Mouse (Mus musculus) midbrain, embryonic 12.5 days (tissue): Measurements from ENCODE around the gene Usp22. TPM values are rescaled to one million over a fixed set of nuclear protein-coding genes. Genes with fewer than 3 reads are reported as not detected.
"Not testable (repeated sequence)": the region's sequence is repeated elsewhere in the genome, so short reads cannot be mapped to it uniquely, and the experiment has no call there.

Experiments
- ATAC-seq: fragments of 200-750 bp; cut with Nextera tagmentation; 2 replicates; pipeline ENCODE4 v1.8.0; 2017; ENCODE audit warnings: low read depth, moderate TSS enrichment, moderate library complexity; ENCODE audit not compliant: low FRiP score
- H3K27ac ChIP-seq: fragments of 300-500 bp; sonication (generic); replicated peaks from 2 replicates; pipeline ENCODE4 v1.5.1; 2016; ENCODE audit warnings: mild to moderate bottlenecking
- H3K27me3 ChIP-seq: fragments of 300-500 bp; sonication (generic); 2 replicates; pipeline ENCODE4 v1.6.1; 2016; ENCODE audit warnings: mild to moderate bottlenecking
- H3K36me3 ChIP-seq: fragments of 300-500 bp; sonication (generic); 2 replicates; pipeline ENCODE4 v1.6.1; 2016
- H3K4me1 ChIP-seq: fragments of 300-500 bp; sonication (generic); 2 replicates; pipeline ENCODE4 v1.6.1; 2016
- H3K4me2 ChIP-seq: fragments of 300-500 bp; sonication (generic); replicated peaks from 2 replicates; pipeline ENCODE4 v1.6.1; 2016; ENCODE audit warnings: mild to moderate bottlenecking, moderate library complexity
- H3K4me3 ChIP-seq: fragments of 300-500 bp; sonication (generic); 2 replicates; pipeline ENCODE4 v1.5.1; 2016; ENCODE audit warnings: mild to moderate bottlenecking
- H3K9ac ChIP-seq: fragments of 300-500 bp; sonication (generic); replicated peaks from 2 replicates; pipeline ENCODE4 v1.6.1; 2016; ENCODE audit warnings: mild to moderate bottlenecking, moderate library complexity
- H3K9me3 ChIP-seq: fragments of 300-500 bp; sonication (generic); 2 replicates; pipeline ENCODE4 v1.6.1; 2016; ENCODE audit warnings: mild to moderate bottlenecking
- WGBS: fragments of 180-500 bp; shearing (Covaris S2); methylation state at CpG from one replicate; pipeline ENCODE4 v1.1.7; 2016; 5-methylcytosine and 5-hydroxymethylcytosine counted together
- polyA plus RNA-seq: library from polyadenylated mRNA; unstranded; fragments of >200 nt; fragmentation: Nextera tagmentation; extraction: Ambion mirVana; gene quantifications from 2 replicates; pipeline ENCODE4 v1.2.1, GENCODE M21; 2016

The Usp22 gene
- polyA plus RNA-seq, 1 experiment from 2014 or later = 338 TPM

GRCm38 (mm10) chr11:61205167-61205950, 30.5 kb upstream of the Usp22 start:
- H3K4me2 ChIP-seq = no peak overlapping the region
- no peaks in the 10 kb centered on the region for H3K4me1 ChIP-seq
- no peaks in the 10 kb centered on the region for H3K27me3 ChIP-seq
- H3K9ac ChIP-seq = no peak overlapping the region
- ATAC-seq = no peak
- no peak overlapping the region for H3K4me3 ChIP-seq
- H3K27ac ChIP-seq = no peak overlapping the region
- WGBS = 94% methylated on average over 10 of the region's 10 CpGs
- no peaks in the 10 kb centered on the region for H3K9me3 ChIP-seq
- H3K36me3 ChIP-seq = no peaks in the 10 kb centered on the region

DNA sequence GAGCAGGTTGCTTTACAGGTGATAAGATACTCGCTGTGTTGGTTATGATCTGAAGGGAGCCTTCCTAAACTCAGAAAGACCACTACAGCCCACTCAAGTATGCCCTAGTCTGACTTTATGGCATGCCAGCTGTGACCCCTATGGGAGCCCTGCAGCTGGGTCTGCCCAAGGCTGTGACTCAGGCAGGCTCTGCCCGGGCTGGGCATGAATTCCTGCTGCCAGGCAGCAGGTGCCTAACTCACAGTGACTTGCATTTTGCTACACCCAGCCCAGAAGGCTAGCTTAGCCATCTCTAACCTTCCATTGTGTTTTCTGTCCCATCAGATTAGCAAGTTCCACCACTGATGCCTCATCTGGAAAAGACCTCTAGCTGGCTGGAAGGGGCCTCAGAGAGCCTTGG, 28.0 kb upstream of the Usp22 start:
- Histone ChIP-seq H3K9me3 (no peaks in the 10 kb centered on the region), H3K27ac (no peak overlapping the region), H3K9ac (no peak overlapping the region), H3K27me3 (no peaks in the 10 kb centered on the region), H3K4me1 (no peaks in the 10 kb centered on the region), H3K4me2 (no peak overlapping the region), H3K36me3 (no peaks in the 10 kb centered on the region), H3K4me3 (no peak overlapping the region)
- 85% methylated on average over 2 of the region's 2 CpGs for WGBS
- ATAC-seq = no peak

DNA sequence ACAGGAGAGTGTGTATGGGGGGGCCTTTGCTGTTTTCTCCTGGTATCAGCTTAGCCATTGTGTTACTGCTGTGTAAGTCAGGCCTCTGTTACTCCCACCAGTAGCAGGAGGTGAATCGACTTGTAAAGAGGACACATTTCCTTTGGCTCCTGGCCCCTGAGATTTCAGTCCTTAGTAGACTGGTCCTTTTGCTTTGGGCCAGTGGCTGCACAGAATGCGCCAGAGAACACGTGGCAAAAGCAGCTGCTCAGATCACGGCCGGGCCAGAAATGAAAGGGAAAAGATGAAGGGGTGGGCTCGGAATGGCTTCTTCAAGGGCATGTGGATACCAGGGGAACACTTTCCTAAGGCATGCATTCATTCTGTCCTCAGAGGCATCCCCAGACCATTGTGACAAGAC, 27.3 kb upstream of the Usp22 start:
- no peaks in the 10 kb centered on the region for H3K27me3 ChIP-seq
- H3K36me3 ChIP-seq = no peaks in the 10 kb centered on the region
- no peaks in the 10 kb centered on the region for H3K4me1 ChIP-seq
- ATAC-seq = no peak
- H3K9me3 ChIP-seq = no peaks in the 10 kb centered on the region
- no peak overlapping the region for H3K4me3 ChIP-seq
- no peak overlapping the region for H3K27ac ChIP-seq
- 67% methylated on average over 6 of the region's 6 CpGs for WGBS
- no peak overlapping the region for H3K4me2 ChIP-seq
- no peak overlapping the region for H3K9ac ChIP-seq

DNA sequence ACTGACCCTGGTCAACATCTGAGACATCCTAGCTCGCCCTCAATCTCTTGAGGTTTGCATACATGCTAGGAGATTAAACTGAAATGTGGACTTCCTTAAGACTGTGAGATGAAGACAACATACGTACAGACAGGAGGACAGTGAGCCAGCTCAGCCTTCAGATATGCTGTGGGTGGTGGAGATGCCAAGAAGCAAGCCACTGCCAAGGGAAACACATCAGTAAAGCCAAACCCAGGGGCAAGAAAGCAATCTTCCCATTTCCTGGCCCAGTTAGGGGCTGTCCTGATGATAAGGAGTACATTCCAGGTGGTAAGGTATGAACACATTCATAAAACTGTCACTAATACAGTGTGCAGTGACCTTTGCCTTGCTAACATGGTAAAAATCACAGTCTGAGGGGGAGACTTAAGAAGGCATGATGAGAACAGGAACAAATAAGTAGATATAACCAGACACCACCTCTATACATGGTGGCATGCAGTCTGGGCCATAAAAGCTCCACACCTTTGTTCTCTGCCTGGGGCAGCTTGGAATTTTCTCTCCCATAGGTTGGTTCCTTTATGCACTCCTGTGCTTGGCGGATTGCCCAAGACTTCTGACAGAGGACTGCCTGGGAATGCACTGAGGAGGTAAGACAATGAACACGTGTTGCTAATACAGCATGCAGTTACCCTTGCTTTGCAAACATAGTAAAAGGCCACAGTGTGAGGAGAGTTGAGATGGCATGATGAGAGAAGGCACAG, 24.9 kb upstream of the Usp22 start:
- Histone ChIP-seq H3K4me1 (no peaks in the 10 kb centered on the region), H3K27ac (no peak overlapping the region), H3K4me3 (no peak overlapping the region), H3K4me2 (no peak overlapping the region), H3K27me3 (no peaks in the 10 kb centered on the region), H3K9ac (no peak overlapping the region), H3K9me3 (no peaks in the 10 kb centered on the region), H3K36me3 (no peaks in the 10 kb centered on the region)
- no peak for ATAC-seq
- 77% methylated on average over 4 of the region's 4 CpGs for WGBS

DNA sequence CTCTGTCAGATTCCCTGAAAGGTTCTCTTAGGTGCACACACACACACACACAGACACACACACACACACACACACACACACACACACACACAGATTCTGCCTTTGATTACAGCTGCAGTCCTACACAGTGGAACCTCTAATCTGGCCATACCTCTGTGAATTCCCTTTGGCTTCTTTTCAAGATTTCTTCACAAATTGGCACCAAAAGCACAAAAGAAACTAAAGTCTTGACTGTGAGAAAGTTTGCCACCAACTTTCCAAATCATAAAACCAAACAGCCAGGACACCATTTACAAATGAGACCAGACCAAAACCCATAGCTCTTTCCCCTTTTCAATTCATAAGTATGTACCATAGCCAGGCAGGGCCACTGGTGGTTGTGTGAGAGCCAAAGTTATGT, 23.1 kb upstream of the Usp22 start:
- H3K9ac ChIP-seq = no peak overlapping the region
- no peaks in the 10 kb centered on the region for H3K9me3 ChIP-seq
- no peaks in the 10 kb centered on the region for H3K4me1 ChIP-seq
- no peaks in the 10 kb centered on the region for H3K27me3 ChIP-seq
- H3K4me3 ChIP-seq = no peak overlapping the region
- no peaks in the 10 kb centered on the region for H3K36me3 ChIP-seq
- ATAC-seq = no peak
- H3K27ac ChIP-seq = no peak overlapping the region
- H3K4me2 ChIP-seq = no peak overlapping the region

DNA sequence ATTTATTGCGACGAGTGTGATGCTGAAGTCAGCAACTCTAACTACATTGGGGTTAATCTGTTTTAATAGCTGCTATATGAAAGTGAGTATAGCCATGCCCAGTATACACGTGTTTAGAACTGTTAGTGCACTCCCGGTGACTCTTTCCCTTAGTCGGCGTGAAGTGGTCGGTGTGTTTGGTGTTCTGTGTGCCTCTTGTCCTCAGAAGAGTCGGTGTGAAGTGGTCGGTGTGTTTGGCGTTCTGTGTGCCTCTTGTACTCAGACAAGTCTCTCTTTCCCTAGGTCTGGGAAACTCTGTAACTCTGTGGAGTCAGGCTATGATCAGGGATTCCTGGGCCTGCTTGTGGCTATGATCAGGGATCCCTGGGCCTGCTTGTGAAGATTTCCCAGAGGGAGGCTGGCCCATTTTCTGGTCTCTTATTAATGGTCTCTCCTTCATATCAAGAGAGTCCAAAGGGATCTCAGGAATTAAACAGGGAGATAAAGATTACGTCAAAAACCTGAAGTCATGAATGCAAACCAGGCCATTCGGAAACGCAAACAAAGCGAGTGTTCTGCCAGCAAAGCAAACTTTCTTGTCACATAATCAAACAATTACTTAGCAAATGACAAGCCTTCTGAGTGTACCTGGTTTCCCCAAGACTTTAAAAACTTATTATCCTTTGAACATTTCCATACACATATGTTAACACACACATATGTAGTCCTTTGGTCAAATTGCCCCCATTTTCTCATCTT, 21.9 kb upstream of the Usp22 start:
- Histone ChIP-seq H3K4me2 (no peak overlapping the region), H3K9me3 (no peaks in the 10 kb centered on the region), H3K27ac (no peak overlapping the region), H3K27me3 (no peaks in the 10 kb centered on the region), H3K9ac (no peak overlapping the region), H3K4me3 (no peak overlapping the region), H3K36me3 (no peaks in the 10 kb centered on the region), H3K4me1 (no peaks in the 10 kb centered on the region)
- 87% methylated on average over 14 of the region's 14 CpGs for WGBS
- ATAC-seq = no peak

DNA sequence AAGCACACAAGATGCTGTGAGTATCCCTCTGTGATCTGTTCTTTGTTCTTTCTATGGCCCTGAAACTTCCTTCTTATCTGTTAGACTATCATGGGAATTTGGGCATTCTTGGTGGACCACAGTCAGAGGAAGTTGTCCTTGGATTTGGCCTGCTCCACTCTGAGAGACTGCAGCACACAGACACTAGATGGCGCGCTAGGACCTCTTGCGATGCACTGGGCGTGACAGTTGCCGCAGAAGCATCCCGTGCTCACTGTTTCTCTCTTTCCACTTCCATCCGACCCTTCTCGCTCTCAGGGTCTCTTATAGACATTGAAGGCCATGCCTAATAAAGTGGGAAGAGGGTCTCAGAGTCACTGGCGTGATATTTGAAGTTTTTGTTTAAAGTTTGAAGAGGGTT, 18.5 kb upstream of the Usp22 start:
- H3K4me1 ChIP-seq = 0 out of 2 replicates have a peak, but pooled peaks cover 6% of the 10 kb centered on the region
- ATAC-seq = no peak
- H3K9ac ChIP-seq = no peak overlapping the region
- WGBS = 12% methylated on average over 9 of the region's 9 CpGs
- H3K36me3 ChIP-seq = no peaks in the 10 kb centered on the region
- no peaks in the 10 kb centered on the region for H3K27me3 ChIP-seq
- H3K4me3 ChIP-seq = no peak overlapping the region
- H3K9me3 ChIP-seq = no peaks in the 10 kb centered on the region
- no peak overlapping the region for H3K4me2 ChIP-seq
- H3K27ac ChIP-seq = no peak overlapping the region

DNA sequence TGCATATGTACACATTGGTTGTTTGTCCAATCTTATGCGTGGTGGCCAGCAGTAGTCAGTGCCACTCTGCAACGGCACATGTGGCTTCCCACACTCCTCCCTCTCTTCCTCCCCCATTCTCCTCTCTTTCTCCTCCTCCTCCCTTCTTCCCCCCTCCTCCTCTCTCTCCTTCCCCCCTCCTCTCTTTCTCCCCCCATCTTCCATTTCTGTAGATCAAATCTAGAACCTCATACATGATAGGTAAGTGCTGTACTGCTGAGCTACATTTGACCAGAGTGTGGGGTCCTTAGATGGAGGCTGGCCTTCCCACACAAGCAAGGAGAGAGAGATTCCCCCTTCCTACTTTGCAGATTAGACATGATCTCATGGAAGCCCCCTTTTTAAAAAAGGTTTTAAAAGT, 17.9 kb upstream of the Usp22 start:
- no peak overlapping the region for H3K9ac ChIP-seq
- no peak for ATAC-seq
- 0 out of 2 replicates have a peak, but pooled peaks cover 6% of the 10 kb centered on the region for H3K4me1 ChIP-seq
- H3K9me3 ChIP-seq = no peaks in the 10 kb centered on the region
- H3K27ac ChIP-seq = no peak overlapping the region
- no peak overlapping the region for H3K4me3 ChIP-seq
- 97% methylated on average over 2 of the region's 2 CpGs for WGBS
- no peaks in the 10 kb centered on the region for H3K27me3 ChIP-seq
- H3K4me2 ChIP-seq = no peak overlapping the region
- H3K36me3 ChIP-seq = no peaks in the 10 kb centered on the region

- H3K4me3 ChIP-seq, H3K27me3 ChIP-seq, H3K9me3 ChIP-seq, H3K9ac ChIP-seq, H3K4me1 ChIP-seq, H3K36me3 ChIP-seq, H3K4me2 ChIP-seq, H3K27ac ChIP-seq, ATAC-seq: not testable (repeated sequence)
- WGBS = 96% methylated on average over 7 of the region's 10 CpGs
Observed at GRCm38 (mm10) chr11:61192123-61192522, 17.3 kb upstream of the Usp22 start.

DNA sequence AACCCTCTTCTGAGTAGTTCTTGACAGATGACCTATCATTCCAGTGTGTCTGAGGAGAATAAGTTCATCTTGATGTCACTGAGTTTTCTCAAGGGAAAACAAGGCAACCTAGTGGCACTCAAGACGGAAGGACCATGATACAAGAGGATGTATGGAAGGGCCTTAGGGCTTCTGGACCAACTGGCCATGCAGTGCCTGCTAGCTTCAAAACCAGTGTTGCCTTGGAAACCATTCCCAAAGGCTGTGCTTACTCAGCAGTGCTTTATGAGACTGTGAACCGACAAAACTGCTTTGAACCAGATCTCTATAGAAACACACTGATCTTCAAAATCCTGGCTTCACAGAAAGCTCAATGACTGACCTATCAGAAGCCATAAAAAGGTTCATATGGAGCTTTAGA, 15.9 kb upstream of the Usp22 start:
- 53% methylated on average over 2 of the region's 2 CpGs for WGBS
- no peak overlapping the region for H3K9ac ChIP-seq
- no peak overlapping the region for H3K4me2 ChIP-seq

DNA sequence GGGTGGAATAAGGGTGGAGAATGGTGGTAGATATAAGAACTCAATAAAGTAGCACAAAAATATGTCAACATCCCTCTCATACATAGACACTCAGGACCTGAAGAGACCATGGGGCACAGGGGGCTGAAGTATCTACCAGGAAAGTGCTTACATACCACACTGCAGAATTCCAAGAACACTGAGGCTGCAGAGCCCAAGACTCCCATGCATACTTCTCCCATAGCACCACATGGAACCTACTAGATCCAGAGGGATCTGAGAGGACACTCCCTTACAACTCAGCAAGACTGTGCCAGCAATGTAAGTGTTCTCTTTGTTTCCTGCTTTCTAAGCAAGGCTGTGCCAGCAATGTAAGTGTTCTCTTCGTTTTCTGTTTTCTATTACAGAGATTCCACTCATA, 9.0 kb upstream of the Usp22 start:
- Histone ChIP-seq H3K4me3 (no peak overlapping the region), H3K9ac (no peak overlapping the region), H3K27me3 (no peaks in the 10 kb centered on the region), H3K4me1 (no peaks in the 10 kb centered on the region), H3K27ac (no peak overlapping the region), H3K36me3 (no peaks in the 10 kb centered on the region), H3K9me3 (no peaks in the 10 kb centered on the region), H3K4me2 (no peak overlapping the region)
- ATAC-seq = no peak
- WGBS = 79% methylated on average over 1 of the region's 1 CpGs

More for the DNA sequence above, 15.9 kb upstream of the Usp22 start:
- Histone ChIP-seq H3K27ac (no peak overlapping the region), H3K9me3 (no peaks in the 10 kb centered on the region), H3K4me1 (0 out of 2 replicates have a peak, but pooled peaks cover 6% of the 10 kb centered on the region), H3K27me3 (no peaks in the 10 kb centered on the region), H3K4me3 (no peak overlapping the region), H3K36me3 (no peaks in the 10 kb centered on the region)
- no peak for ATAC-seq

DNA sequence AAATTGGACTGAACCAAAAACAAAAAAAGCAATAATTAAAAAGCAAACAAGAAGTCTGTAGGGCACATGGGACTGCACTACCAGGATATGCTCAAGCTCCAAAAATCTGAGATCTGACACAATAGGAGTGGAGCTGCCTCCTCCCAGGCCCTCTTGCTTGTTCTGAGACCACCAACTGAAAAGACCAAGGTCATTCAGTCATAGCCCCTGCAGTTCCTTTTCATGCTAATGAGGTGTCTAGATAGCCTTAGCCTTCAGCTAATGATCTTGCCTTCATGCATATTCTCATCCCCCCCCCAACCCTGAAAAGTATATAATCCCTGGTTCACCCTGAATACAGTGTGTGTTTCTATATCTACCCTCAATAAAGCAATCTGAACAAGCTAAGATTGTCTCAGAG, 6.8 kb upstream of the Usp22 start:
- Histone ChIP-seq H3K27me3 (no peaks in the 10 kb centered on the region), H3K36me3 (no peaks in the 10 kb centered on the region), H3K27ac (no peak overlapping the region), H3K4me1 (no peaks in the 10 kb centered on the region), H3K4me3 (no peak overlapping the region), H3K9me3 (no peaks in the 10 kb centered on the region), H3K9ac (no peak overlapping the region), H3K4me2 (no peak overlapping the region)
- no peak for ATAC-seq
